Mouse (Mus musculus) limb, embryonic 10.5 days (tissue): ENCODE results near the gene Slc46a1. TPM values are rescaled to one million over a fixed set of nuclear protein-coding genes. Genes with fewer than 3 reads are reported as not detected.

Experiments used
- DNase-seq: peaks from one replicate; pipeline ENCODE4 v3.0.0-alpha.2; 2017; ENCODE audit warnings: low spot score
- H3K27ac ChIP-seq: fragments of 300-500 bp; sonication (generic); 2 replicates; pipeline ENCODE4 v1.5.1; 2016; ENCODE audit warnings: mild to moderate bottlenecking
- H3K27me3 ChIP-seq: fragments of 300-500 bp; sonication (generic); 2 replicates; pipeline ENCODE4 v1.6.1; 2016; ENCODE audit warnings: low read depth, mild to moderate bottlenecking; ENCODE audit not compliant: poor library complexity, severe bottlenecking
- H3K36me3 ChIP-seq: fragments of 300-500 bp; sonication (generic); 2 replicates; pipeline ENCODE4 v1.6.1; 2016; ENCODE audit warnings: mild to moderate bottlenecking, moderate library complexity
- H3K4me1 ChIP-seq: fragments of 300-500 bp; sonication (generic); 2 replicates; pipeline ENCODE4 v1.6.1; 2016
- H3K4me3 ChIP-seq: fragments of 300-500 bp; sonication (generic); 2 replicates; pipeline ENCODE4 v1.5.1; 2016; ENCODE audit warnings: mild to moderate bottlenecking, moderate library complexity
- H3K9me3 ChIP-seq: fragments of 300-500 bp; sonication (generic); replicated peaks from 2 replicates; pipeline ENCODE4 v1.6.1; 2016; ENCODE audit warnings: mild to moderate bottlenecking
- WGBS: fragments of 180-500 bp; shearing (Covaris S2); methylation state at CpG from one replicate; pipeline ENCODE4 v1.1.7; 2016; 5-methylcytosine and 5-hydroxymethylcytosine counted together
- polyA plus RNA-seq: library from polyadenylated mRNA; unstranded; fragments of >200 nt; fragmentation: Nextera tagmentation; extraction: Ambion mirVana; gene quantifications from 2 replicates; pipeline ENCODE4 v1.2.1, GENCODE M21; 2016

Slc46a1 gene
- polyA plus RNA-seq = 15.0 and 18.1 TPM in 2 replicates

DNA sequence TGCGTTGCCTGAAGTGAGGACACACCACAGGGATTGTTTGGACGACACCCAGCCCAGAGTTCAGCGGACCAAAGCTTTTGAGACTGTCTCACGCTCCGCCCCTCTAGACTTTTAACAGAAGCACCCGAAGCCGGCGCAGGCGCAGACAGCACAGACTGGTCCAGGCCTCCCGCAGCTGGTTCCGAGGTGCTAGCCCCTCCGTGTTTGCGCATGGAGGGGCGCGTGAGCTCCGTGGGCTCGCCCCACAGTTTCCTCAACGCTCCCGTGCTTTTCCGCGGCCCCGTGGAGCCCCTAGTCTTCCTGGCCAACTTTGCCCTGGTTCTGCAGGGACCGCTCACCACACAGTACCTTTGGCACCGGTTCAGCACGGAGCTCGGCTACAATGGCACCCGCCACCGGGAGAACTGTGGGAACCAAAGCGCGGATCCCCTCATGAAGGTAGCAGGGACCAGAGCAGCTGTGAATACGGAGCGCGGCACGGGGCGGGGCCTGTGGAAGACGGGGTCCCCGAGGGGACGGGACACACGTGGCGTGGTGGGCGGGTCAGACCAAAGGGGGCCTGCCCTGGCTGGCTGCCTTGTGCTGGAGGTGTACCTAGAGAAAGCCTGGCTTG lies at the start of gene Slc46a1:
TSS of gene Slc46a1 (plus strand) at position 130 of the 613 bp plus-strand sequence.
- H3K9me3 ChIP-seq = no peaks in the 10 kb centered on the region
- H3K4me1 ChIP-seq = peaks cover 36% of the 10 kb centered on the region
- no peaks in the 10 kb centered on the region for H3K27me3 ChIP-seq
- peak within 1 kb of the TSS; percentile 93 for H3K27ac ChIP-seq
- no peaks in the 10 kb centered on the region for H3K36me3 ChIP-seq
- WGBS = under 1% methylated on average over 41 of the region's 41 CpGs
- DNase-seq = peak; percentile 90
- H3K4me3 ChIP-seq = peak within 1 kb of the TSS; percentile 71

- no peaks in the 10 kb centered on the region for H3K9me3 ChIP-seq
- H3K4me1 ChIP-seq = peaks cover 2% of the 10 kb centered on the region; the same call in 1 of the 2 replicates
- no peak for DNase-seq
- H3K36me3 ChIP-seq = no peaks in the 10 kb centered on the region
- no peak overlapping the region for H3K4me3 ChIP-seq
- H3K27me3 ChIP-seq = peaks cover 11% of the 10 kb centered on the region; the same call in 1 of the 2 replicates
- 82% methylated on average over 6 of the region's 6 CpGs for WGBS
- H3K27ac ChIP-seq = no peak overlapping the region
These were observed 48.6 kb upstream of the Slc46a1 start for GRCm38 (mm10) chr11:78416854-78417253.

DNA sequence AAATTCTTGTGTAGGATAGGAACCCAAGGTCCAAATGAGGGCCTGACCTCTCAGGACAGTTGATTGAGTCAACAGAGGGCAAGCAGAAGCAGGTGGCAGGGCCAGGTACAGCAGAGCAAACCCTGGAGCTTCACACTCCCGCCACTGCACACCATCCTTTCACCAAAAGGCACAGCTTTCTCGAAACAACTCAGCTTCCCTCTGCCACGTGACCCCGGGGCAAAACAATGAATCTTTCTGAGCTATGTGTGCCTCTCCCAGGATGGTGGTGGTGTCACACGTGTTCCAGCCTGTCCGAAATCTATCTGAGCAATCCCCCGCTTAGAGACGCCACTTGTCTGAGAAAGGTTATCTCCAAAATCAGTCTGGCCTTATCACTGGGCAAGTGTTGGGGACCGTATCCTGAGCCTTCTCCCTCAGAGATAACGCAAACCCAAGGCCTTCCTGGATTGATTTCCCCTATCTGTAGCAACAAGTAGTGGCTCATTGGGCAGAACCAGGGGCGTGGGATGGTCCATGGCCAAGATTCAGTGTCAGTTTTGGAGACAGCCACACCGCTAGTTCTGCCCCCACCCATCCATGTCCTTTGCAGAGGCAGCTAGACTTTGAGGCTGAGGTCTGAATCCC lies 45.1 kb upstream of the Slc46a1 start:
- H3K27me3 ChIP-seq = peaks cover 20% of the 10 kb centered on the region; the same call in 1 of the 2 replicates
- no peaks in the 10 kb centered on the region for H3K9me3 ChIP-seq
- WGBS = 65% methylated on average over 12 of the region's 12 CpGs
- H3K4me3 ChIP-seq = no peak overlapping the region
- peaks cover 10% of the 10 kb centered on the region for H3K4me1 ChIP-seq
- no peak for DNase-seq
- H3K36me3 ChIP-seq = no peaks in the 10 kb centered on the region
- no peak overlapping the region for H3K27ac ChIP-seq

DNA sequence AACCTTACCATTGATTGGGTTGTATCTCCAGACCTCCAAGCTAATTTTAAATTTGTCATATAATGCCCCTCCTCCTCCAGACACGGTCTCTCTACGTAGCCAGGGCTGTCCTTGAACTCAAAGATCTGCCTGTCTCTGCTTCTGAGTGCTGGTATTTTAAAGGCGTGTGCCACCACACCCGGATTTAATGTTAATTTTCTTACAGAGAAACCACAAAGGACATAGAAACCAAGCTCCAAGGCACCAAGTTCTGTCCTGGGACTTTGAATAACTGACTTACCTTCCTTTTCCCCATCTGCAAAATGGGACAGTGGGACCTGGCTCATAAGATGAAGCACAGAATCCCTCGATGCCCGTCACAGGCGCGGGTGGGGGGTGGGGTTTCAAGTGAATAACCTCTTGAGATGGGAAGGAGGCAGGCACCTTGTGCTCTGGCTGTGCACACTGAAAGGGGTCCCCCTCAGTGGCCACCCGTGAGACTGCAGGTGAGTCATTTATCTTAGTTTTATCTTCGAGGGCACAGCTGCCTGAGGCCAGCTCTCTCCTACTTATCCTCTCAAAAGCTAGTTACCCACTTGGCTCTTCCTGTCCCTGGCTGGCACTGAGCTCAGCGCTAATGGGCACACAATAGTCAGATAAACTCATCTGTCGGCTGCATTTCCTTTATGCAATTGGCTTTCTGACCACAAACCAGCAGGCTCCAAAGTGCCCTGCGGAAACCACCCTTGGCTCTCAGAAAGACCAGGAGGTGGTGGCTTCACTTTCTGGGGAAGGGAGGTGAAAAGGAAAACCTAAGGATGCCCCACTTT lies 44.1 kb upstream of the Slc46a1 start:
- DNase-seq = no peak
- WGBS = 70% methylated on average over 13 of the region's 13 CpGs
- no peak overlapping the region for H3K4me3 ChIP-seq
- H3K9me3 ChIP-seq = no peaks in the 10 kb centered on the region
- peaks cover 20% of the 10 kb centered on the region; the same call in 1 of the 2 replicates for H3K27me3 ChIP-seq
- no peaks in the 10 kb centered on the region for H3K36me3 ChIP-seq
- no peak overlapping the region for H3K27ac ChIP-seq
- H3K4me1 ChIP-seq = peaks cover 10% of the 10 kb centered on the region

GRCm38 (mm10) chr11:78422055-78422819 lies 43.3 kb upstream of the Slc46a1 start, which contains the start of gene Slc13a2:
Gene Slc13a2 (minus strand): TSS chr11:78422217.
- H3K27me3 ChIP-seq = peaks cover 20% of the 10 kb centered on the region; the same call in 1 of the 2 replicates
- H3K36me3 ChIP-seq = no peaks in the 10 kb centered on the region
- peaks cover 10% of the 10 kb centered on the region for H3K4me1 ChIP-seq
- no peak within 1 kb of the TSS for H3K27ac ChIP-seq
- DNase-seq = no peak
- H3K9me3 ChIP-seq = no peaks in the 10 kb centered on the region
- WGBS = 19% methylated on average over 13 of the region's 13 CpGs
- no peak within 1 kb of the TSS for H3K4me3 ChIP-seq

DNA sequence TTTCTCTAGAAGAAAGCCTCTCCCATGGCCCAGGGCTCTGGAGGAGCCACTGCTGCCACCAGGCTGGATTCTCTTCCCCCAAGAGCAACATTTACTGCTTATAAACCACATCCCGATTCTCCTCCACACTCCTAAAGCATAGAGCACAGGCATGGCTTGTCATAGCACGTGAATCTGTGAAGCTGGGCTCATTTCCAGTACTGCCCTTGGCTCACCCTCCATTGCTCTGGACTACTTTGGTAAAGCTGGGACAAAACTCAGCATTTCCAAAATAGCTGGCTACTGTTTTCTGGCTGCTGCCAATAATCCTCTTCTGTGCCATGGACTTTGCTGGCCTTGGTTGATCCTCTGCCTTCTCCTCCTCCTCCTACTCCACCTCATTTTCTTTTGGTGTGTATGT lies 41.1 kb upstream of the Slc46a1 start:
- no peaks in the 10 kb centered on the region for H3K36me3 ChIP-seq
- WGBS = 76% methylated on average over 2 of the region's 2 CpGs
- no peak for DNase-seq
- H3K27ac ChIP-seq = no peak overlapping the region
- H3K4me1 ChIP-seq = peaks cover 8% of the 10 kb centered on the region
- H3K4me3 ChIP-seq = no peak overlapping the region
- peaks cover 20% of the 10 kb centered on the region; the same call in 1 of the 2 replicates for H3K27me3 ChIP-seq
- no peaks in the 10 kb centered on the region for H3K9me3 ChIP-seq

DNA sequence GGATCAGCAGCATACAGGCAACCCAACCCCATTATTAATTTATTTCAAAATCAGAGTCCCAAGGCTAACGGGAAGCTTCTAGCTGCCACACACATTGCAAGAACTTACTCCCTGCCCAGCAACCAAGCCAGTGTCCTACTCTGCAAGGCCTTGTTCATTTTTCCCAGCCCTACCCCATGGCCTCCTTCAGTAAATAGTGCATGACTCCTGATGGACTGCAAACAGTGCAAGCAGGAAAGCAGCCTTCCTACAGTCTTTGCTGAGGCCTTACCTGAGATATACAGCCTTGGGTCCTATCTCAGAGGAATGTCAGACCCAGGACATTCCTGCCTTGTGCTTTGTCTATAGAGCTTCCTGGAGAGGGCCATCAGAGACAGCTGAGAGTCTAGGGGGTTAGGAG lies 39.9 kb upstream of the Slc46a1 start:
- no peak for DNase-seq
- Histone ChIP-seq H3K36me3 (no peaks in the 10 kb centered on the region), H3K9me3 (no peaks in the 10 kb centered on the region), H3K27me3 (peaks cover 20% of the 10 kb centered on the region; the same call in 1 of the 2 replicates), H3K27ac (no peak overlapping the region), H3K4me3 (no peak overlapping the region), H3K4me1 (peaks cover 14% of the 10 kb centered on the region)
- 97% methylated on average over 1 of the region's 1 CpGs for WGBS

DNA sequence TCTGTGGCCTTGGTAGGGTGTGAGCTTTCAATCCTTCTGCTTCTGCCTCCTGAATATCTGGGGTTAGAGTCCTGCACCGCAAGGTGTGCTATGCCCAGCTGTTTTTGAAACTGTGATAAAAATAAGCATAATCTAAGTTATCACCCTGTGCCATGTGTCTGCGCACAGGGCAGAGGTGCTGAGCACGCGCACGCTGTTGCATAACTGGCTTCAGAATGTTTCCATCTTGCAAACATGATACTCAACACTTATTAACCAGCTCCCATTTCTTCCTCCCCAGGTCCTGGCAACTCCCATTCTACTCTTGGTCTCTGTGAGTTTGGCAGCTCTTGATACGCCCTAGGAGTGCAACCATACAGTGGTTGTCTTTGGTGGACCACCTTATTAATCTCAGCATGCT lies 37.8 kb upstream of the Slc46a1 start:
- no peak overlapping the region for H3K27ac ChIP-seq
- H3K9me3 ChIP-seq = no peaks in the 10 kb centered on the region
- H3K4me1 ChIP-seq = peaks cover 8% of the 10 kb centered on the region
- 95% methylated on average over 6 of the region's 6 CpGs for WGBS
- no peak for DNase-seq
- H3K4me3 ChIP-seq = no peak overlapping the region
- peaks cover 5% of the 10 kb centered on the region; the same call in 1 of the 2 replicates for H3K27me3 ChIP-seq
- no peaks in the 10 kb centered on the region for H3K36me3 ChIP-seq

- no peak overlapping the region for H3K27ac ChIP-seq
- no peak for DNase-seq
- no peaks in the 10 kb centered on the region for H3K9me3 ChIP-seq
- no peaks in the 10 kb centered on the region for H3K36me3 ChIP-seq
- H3K27me3 ChIP-seq = no peaks in the 10 kb centered on the region
- H3K4me3 ChIP-seq = no peak overlapping the region
- whole genome bisulfite sequencing = 79% methylated on average over 5 of the region's 5 CpGs
- H3K4me1 ChIP-seq = peaks cover 8% of the 10 kb centered on the region
These were observed 37.2 kb upstream of the Slc46a1 start for GRCm38 (mm10) chr11:78428309-78428708.

GRCm38 (mm10) chr11:78430195-78430878 lies 35.2 kb upstream of the Slc46a1 start:
- H3K9me3 ChIP-seq = no peaks in the 10 kb centered on the region
- peaks cover 17% of the 10 kb centered on the region for H3K4me1 ChIP-seq
- H3K36me3 ChIP-seq = no peaks in the 10 kb centered on the region
- no peak overlapping the region for H3K4me3 ChIP-seq
- no peaks in the 10 kb centered on the region for H3K27me3 ChIP-seq
- 52% methylated on average over 11 of the region's 11 CpGs for WGBS
- DNase-seq = no peak
- H3K27ac ChIP-seq = no peak overlapping the region

- 90% methylated on average over 10 of the region's 10 CpGs for WGBS
These were observed 34.3 kb upstream of the Slc46a1 start for GRCm38 (mm10) chr11:78431176-78431575.

GRCm38 (mm10) chr11:78434052-78434451 lies 31.4 kb upstream of the Slc46a1 start:
- Histone ChIP-seq H3K36me3 (no peaks in the 10 kb centered on the region), H3K27ac (no peak overlapping the region; the same call in 1 of the 2 replicates), H3K4me3 (no peak overlapping the region), H3K27me3 (no peaks in the 10 kb centered on the region), H3K9me3 (no peaks in the 10 kb centered on the region), H3K4me1 (peaks cover 27% of the 10 kb centered on the region)
- DNase-seq = no peak
- WGBS = 62% methylated on average over 4 of the region's 4 CpGs

More at GRCm38 (mm10) chr11:78431176-78431575, 34.3 kb upstream of the Slc46a1 start:
- Histone ChIP-seq H3K27me3 (no peaks in the 10 kb centered on the region), H3K27ac (no peak overlapping the region), H3K4me1 (peaks cover 26% of the 10 kb centered on the region), H3K36me3 (no peaks in the 10 kb centered on the region), H3K4me3 (no peak overlapping the region), H3K9me3 (no peaks in the 10 kb centered on the region)
- no peak for DNase-seq
